Mouse (Mus musculus) inflammation-experienced regulatory T-cells, adult 6 months (primary cell): ENCODE results near the gene Zfp879. TPM values are rescaled to one million over a fixed set of nuclear protein-coding genes. Genes with fewer than 3 reads are reported as not detected.

Source experiments
- polyA plus RNA-seq, 3 experiments: library from polyadenylated mRNA; unstranded; fragments of 100-300 nt; shearing (Covaris generic); gene quantifications; one replicate each; pipeline ENCODE4 v1.2.1; 2017

Gene Zfp879
- polyA plus RNA-seq, 3 experiments from 2014 or later, result not detected

Other genes starting within 250 kb of the Zfp879 start
- not detected for gene Adamts2, start 239.5 kb downstream of the Zfp879 start, polyA plus RNA-seq
- gene Zfp354c, start 13.8 kb downstream of the Zfp879 start, polyA plus RNA-seq, result 1 to 10 TPM in 2 of 3 experiments, under 1 TPM in 1; 0.65 to 2.6 (median 1.4) TPM
- not detected for gene Grm6, start 9.1 kb upstream of the Zfp879 start, polyA plus RNA-seq
- gene Zfp454, start 46.1 kb upstream of the Zfp879 start, polyA plus RNA-seq, result not detected
- gene Zfp2, start 74.6 kb upstream of the Zfp879 start, polyA plus RNA-seq, result under 1 TPM in 1 of 3 experiments, not detected in 2; 0.20 TPM
- not detected for gene Zfp354b, start 90.1 kb upstream of the Zfp879 start, polyA plus RNA-seq
- not detected for gene 4933414I15Rik, start 102.2 kb upstream of the Zfp879 start, polyA plus RNA-seq
- not detected for gene Prop1, start 112.2 kb upstream of the Zfp879 start, polyA plus RNA-seq
- not detected for gene Olfr1378, start 125.0 kb upstream of the Zfp879 start, polyA plus RNA-seq
- not detected for gene Olfr1377, start 140.4 kb upstream of the Zfp879 start, polyA plus RNA-seq
- not detected for gene Olfr51, start 162.0 kb upstream of the Zfp879 start, polyA plus RNA-seq
- not detected for gene Olfr54, start 172.7 kb upstream of the Zfp879 start, polyA plus RNA-seq
- not detected for gene Olfr1375, start 206.6 kb upstream of the Zfp879 start, polyA plus RNA-seq
- gene Zfp354a, start 217.7 kb upstream of the Zfp879 start, polyA plus RNA-seq, result not detected